ENCODE assay signal across 26 mouse cellular contexts in the genomic region with DNA sequence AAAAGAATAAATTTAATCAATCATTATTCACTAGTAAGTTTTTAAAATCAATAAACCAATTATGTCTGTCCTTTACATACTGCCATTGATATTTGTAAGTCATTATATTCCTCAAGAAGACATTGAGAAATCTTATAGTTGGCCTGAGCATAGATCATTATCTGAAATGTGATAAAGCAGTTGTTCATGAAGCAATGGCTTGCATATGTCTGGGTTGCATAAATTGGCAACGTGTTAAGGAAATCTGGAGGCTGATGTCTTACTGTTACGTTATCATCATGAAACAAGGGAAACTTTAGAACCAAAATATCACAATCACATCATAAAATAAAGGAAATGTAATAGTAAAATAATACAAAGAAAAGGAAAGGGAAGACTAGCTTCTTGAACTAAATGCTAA. TPM values are rescaled to one million over a fixed set of nuclear protein-coding genes. Genes with fewer than 3 reads are reported as not detected.
"Had no signal": no experiment of that assay in that cellular context is flagged by ENCODE, and none has a peak within 500 bp of the region (broad histone marks: within the 10 kb centered on the region; RNA-seq: fewer than 3 reads in every experiment).

No protein-coding gene starts in this region.

- H3K4me2 ChIP-seq: lung, embryonic 15.5 days; midbrain, embryonic 12.5 days; neural tube, embryonic 13.5 days; neural tube, embryonic 15.5 days had no signal

- ATAC-seq: midbrain, embryonic 16.5 days had no signal

- H3K27me3 ChIP-seq: lung, embryonic 15.5 days; midbrain, embryonic 12.5 days; neural tube, embryonic 13.5 days; neural tube, embryonic 15.5 days had no signal

- H3K27ac ChIP-seq: lung, embryonic 15.5 days; midbrain, embryonic 10.5 days; midbrain, embryonic 12.5 days; neural tube, embryonic 13.5 days; neural tube, embryonic 15.5 days had no signal

- H3K9ac ChIP-seq: lung, embryonic 15.5 days; midbrain, embryonic 12.5 days; neural tube, embryonic 13.5 days; neural tube, embryonic 15.5 days had no signal

- H3K9me3 ChIP-seq: lung, embryonic 15.5 days; midbrain, embryonic 10.5 days; midbrain, embryonic 12.5 days; neural tube, embryonic 13.5 days; neural tube, embryonic 15.5 days had no signal

- H3K36me3 ChIP-seq: lung, embryonic 15.5 days; midbrain, embryonic 10.5 days; midbrain, embryonic 12.5 days; neural tube, embryonic 13.5 days; neural tube, embryonic 15.5 days had no signal

- H3K4me3 ChIP-seq: lung, embryonic 15.5 days; midbrain, embryonic 10.5 days; midbrain, embryonic 12.5 days; myocyte; neural tube, embryonic 13.5 days; neural tube, embryonic 15.5 days had no signal

- H3K4me1 ChIP-seq: lung, embryonic 15.5 days; midbrain, embryonic 10.5 days; midbrain, embryonic 12.5 days; neural tube, embryonic 13.5 days; neural tube, embryonic 15.5 days had no signal

- DNase-seq: lung, adult 2 months; lung, postnatal 10 days; lung, postnatal 4 days; midbrain, embryonic 14.5 days; retina, postnatal 1 day; right cerebral cortex, adult 18-20 months; right cerebral cortex, postnatal 25 days; right cerebral cortex, postnatal 4 days; spleen, adult 18-20 months; thymus, adult 18-20 months; thymus, postnatal 14 days; thymus, postnatal 36 days had no signal

RNA-seq across cellular contexts. Expression of a gene that starts 43.4 kb away (rescaled TPM):
- total RNA-seq: megakaryocyte, adult 5-6 weeks; megakaryocyte-erythroid progenitor cell, adult 5-6 weeks had no signal
- polyA plus RNA-seq: liver, embryonic 16.5 days; lung, adult 2 months; lung, embryonic 15.5 days; midbrain, embryonic 10.5 days; midbrain, embryonic 12.5 days; midbrain, embryonic 16.5 days; myocyte; neural tube, embryonic 11.5 days; neural tube, embryonic 13.5 days; small intestine, adult 2 months; stomach, embryonic 14.5 days; thymus, postnatal 0 days had no signal
